Mouse (Mus musculus): ENCODE data around the gene Taf1b.
A peak's percentile ranks its signal among the peaks of the same experiment; 100 is the strongest.
"Not testable (repeated sequence)": the region's sequence is repeated elsewhere in the genome, so short reads cannot be mapped to it uniquely, and the experiment has no call there.

Gene Taf1b

GRCm38 (mm10) chr12:24498150-24498840, at the start of gene Taf1b:
Taf1b (plus strand) TSS chr12:24498359.
- peak; percentile 90 for DNase-seq (ENCODE audit: low read depth, low spot score)

GRCm38 (mm10) chr12:24460406-24460805, 37.8 kb upstream of the Taf1b start:
- DNase-seq (ENCODE audit: low read depth, low spot score): no peak

- DNase-seq (ENCODE audit: low read depth, low spot score): not testable (repeated sequence)
Observed at GRCm38 (mm10) chr12:24462121-24462520, 36.0 kb upstream of the Taf1b start.

- not testable (repeated sequence) for DNase-seq (ENCODE audit: low read depth, low spot score)
Observed at GRCm38 (mm10) chr12:24463490-24463889, 34.7 kb upstream of the Taf1b start.

GRCm38 (mm10) chr12:24468966-24469365, 29.2 kb upstream of the Taf1b start:
- DNase-seq (ENCODE audit: low read depth, low spot score): no peak

- DNase-seq (ENCODE audit: low read depth, low spot score): peak; percentile 60
Observed at GRCm38 (mm10) chr12:24470943-24471342, 27.2 kb upstream of the Taf1b start.

GRCm38 (mm10) chr12:24473221-24473620, 24.9 kb upstream of the Taf1b start:
- DNase-seq (ENCODE audit: low read depth, low spot score): no peak

- DNase-seq (ENCODE audit: low read depth, low spot score): no peak
Observed at GRCm38 (mm10) chr12:24484930-24485329, 13.2 kb upstream of the Taf1b start.

- no peak for DNase-seq (ENCODE audit: low read depth, low spot score)
Observed at GRCm38 (mm10) chr12:24486882-24487281, 11.3 kb upstream of the Taf1b start.

GRCm38 (mm10) chr12:24492507-24492906, 5.7 kb upstream of the Taf1b start:
- not testable (repeated sequence) for DNase-seq (ENCODE audit: low read depth, low spot score)

GRCm38 (mm10) chr12:24493011-24493410, 5.1 kb upstream of the Taf1b start:
- DNase-seq (ENCODE audit: low read depth, low spot score): no peak

- peak; percentile 33 for DNase-seq (ENCODE audit: low read depth, low spot score)
Observed at GRCm38 (mm10) chr12:24493412-24493811, 4.7 kb upstream of the Taf1b start.

GRCm38 (mm10) chr12:24494791-24495190, 3.4 kb upstream of the Taf1b start:
- not testable (repeated sequence) for DNase-seq (ENCODE audit: low read depth, low spot score)

GRCm38 (mm10) chr12:24498841-24499485, 804 bp downstream of the Taf1b start:
- DNase-seq (ENCODE audit: low read depth, low spot score): not testable (repeated sequence)

GRCm38 (mm10) chr12:24517118-24517517, 19.0 kb downstream of the Taf1b start:
- DNase-seq (ENCODE audit: low read depth, low spot score): no peak

GRCm38 (mm10) chr12:24521076-24521475, 22.9 kb downstream of the Taf1b start:
- DNase-seq (ENCODE audit: low read depth, low spot score): no peak

GRCm38 (mm10) chr12:24525065-24525464, 26.9 kb downstream of the Taf1b start:
- not testable (repeated sequence) for DNase-seq (ENCODE audit: low read depth, low spot score)

GRCm38 (mm10) chr12:24536390-24536789, 38.2 kb downstream of the Taf1b start:
- DNase-seq (ENCODE audit: low read depth, low spot score): no peak

- DNase-seq (ENCODE audit: low read depth, low spot score): no peak
Observed at GRCm38 (mm10) chr12:24537201-24537600, 39.0 kb downstream of the Taf1b start.

- DNase-seq (ENCODE audit: low read depth, low spot score): no peak
Observed at GRCm38 (mm10) chr12:24537965-24538364, 39.8 kb downstream of the Taf1b start.

- DNase-seq (ENCODE audit: low read depth, low spot score): no peak
Observed at GRCm38 (mm10) chr12:24541426-24542154, 43.4 kb downstream of the Taf1b start.

- DNase-seq (ENCODE audit: low read depth, low spot score): no peak
Observed at GRCm38 (mm10) chr12:24547686-24548085, 49.5 kb downstream of the Taf1b start.

Measured in CD4-positive helper T cell, adult 2 months (primary cell).